Comparison of ENCODE assay signal across 19 mouse cellular contexts in genomic region chr9:65117516-65117915, GRCm38 (mm10). TPM values are rescaled to one million over a fixed set of nuclear protein-coding genes. Genes with fewer than 3 reads are reported as not detected.
"Had no signal": no experiment of that assay in that cellular context is flagged by ENCODE, and none has a peak within 500 bp of the region (broad histone marks: within the 10 kb centered on the region; RNA-seq: fewer than 3 reads in every experiment).

No protein-coding gene starts in this region.

- H3K4me3 ChIP-seq: megakaryocyte, embryonic 14.5 days; midbrain, embryonic 13.5 days; midbrain, embryonic 15.5 days; neural tube, embryonic 12.5 days had no signal

- H3K27ac ChIP-seq: macrophage; midbrain, embryonic 13.5 days; midbrain, embryonic 15.5 days; neural tube, embryonic 12.5 days had no signal

- DNase-seq: lung, adult 18-20 months; lung, embryonic 14.5 days; lung, postnatal 10 days; right cerebral cortex, postnatal 25 days; right cerebral cortex, postnatal 4 days; spleen, adult 18-20 months; thymus, adult 18-20 months; thymus, postnatal 14 days; thymus, postnatal 36 days had no signal

RNA-seq across cellular contexts. Expression of gene Igdcc4, which starts 16.2 kb away (rescaled TPM):
- total RNA-seq: neutrophil, adult 5-6 weeks had no signal

RNA-seq across cellular contexts. Expression of gene Igdcc3, which starts 23.5 kb away (rescaled TPM):
- total RNA-seq: megakaryocyte progenitor cell, adult 5-6 weeks; monocyte, adult 5-6 weeks had no signal
- polyA plus RNA-seq: macrophage; small intestine, adult 2 months; thymus, postnatal 0 days had no signal
